Mouse (Mus musculus) heart, postnatal 0 days (tissue): Measurements from ENCODE around the gene Slc25a39.
"Not testable (repeated sequence)": the region's sequence is repeated elsewhere in the genome, so short reads cannot be mapped to it uniquely, and the experiment has no call there.

Experiments used
- CTCF ChIP-seq: IDR thresholded peaks from 2 replicates; pipeline ENCODE4 v1.5.1; 2016; ENCODE audit warnings: antibody characterized with exemption, control low read depth, low read depth
- EP300 ChIP-seq: IDR thresholded peaks from 2 replicates; pipeline ENCODE4 v1.6.1; 2016; ENCODE audit warnings: antibody characterized with exemption, low read depth

GRCm38 (mm10) chr11:102389436-102389835 is 18.3 kb downstream of the Slc25a39 start:
- not testable (repeated sequence) for TF ChIP-seq EP300, CTCF
